ENCODE assay signal across 27 mouse cellular contexts in genomic region chr4:141635991-141636390, GRCm38 (mm10). TPM values are rescaled to one million over a fixed set of nuclear protein-coding genes. Genes with fewer than 3 reads are reported as not detected.
DNase-seq lines count a peak whose midpoint lies in the region; ATAC-seq and TF ChIP-seq lines count a peak whose summit lies in the region.
"Had no signal": no experiment of that assay in that cellular context is flagged by ENCODE, and none has a peak within 500 bp of the region (broad histone marks: within the 10 kb centered on the region; RNA-seq: fewer than 3 reads in every experiment).

No protein-coding gene starts in this region.

- TF ChIP-seq CTCF in kidney, adult 2 months (conservative IDR thresholded peaks at IDR 0.05; ENCODE audit: insufficient read depth, insufficient read length, low read depth, low read length) = no peak

- no peaks in the 10 kb centered on the region for H3K9me3 ChIP-seq in forebrain, embryonic 10.5 days
- H3K9me3 ChIP-seq: embryonic facial prominence, embryonic 12.5 days; embryonic facial prominence, embryonic 15.5 days; forebrain, embryonic 12.5 days; forebrain, embryonic 15.5 days; heart, embryonic 12.5 days; heart, embryonic 15.5 days; hindbrain, embryonic 12.5 days; hindbrain, embryonic 15.5 days had no signal

- 85% methylated on average over 9 of the region's 9 CpGs for WGBS in kidney, adult 2 months
- WGBS in forebrain, embryonic 10.5 days = 71% methylated on average over 9 of the region's 9 CpGs

- DNase-seq in kidney, adult 2 months = no peak
- no peak for DNase-seq in kidney, adult 8-10 months
- peak; percentile 41 for DNase-seq in embryo, embryonic 11 days
- peak; percentile 28 for DNase-seq in yolk sac, embryonic 10.5 days (ENCODE audit: low spot score)
- no peak for DNase-seq in forebrain, embryonic 10.5 days (ENCODE audit: extremely low spot score, low spot score)
- DNase-seq: adrenal gland, adult 2 months; cerebellum, adult 11-12 months; cerebellum, adult 8-10 months; cerebellum, postnatal 10 days; gastrocnemius, postnatal 10 days; gastrocnemius, postnatal 36 days had no signal

- H3K27me3 ChIP-seq in kidney, adult 2 months (replicated peaks; ENCODE audit: control insufficient read depth, insufficient read depth, low read length) = no peaks in the 10 kb centered on the region
- no peaks in the 10 kb centered on the region for H3K27me3 ChIP-seq in forebrain, embryonic 10.5 days (ENCODE audit: poor library complexity, severe bottlenecking)
- H3K27me3 ChIP-seq: embryonic facial prominence, embryonic 12.5 days; embryonic facial prominence, embryonic 15.5 days; forebrain, embryonic 12.5 days; forebrain, embryonic 15.5 days; heart, embryonic 12.5 days; heart, embryonic 15.5 days; hindbrain, embryonic 12.5 days; hindbrain, embryonic 15.5 days had no signal

- ATAC-seq in megakaryocyte progenitor cell, adult 5-6 weeks (replicated peaks; ENCODE audit: poor library complexity) = no peak
- ATAC-seq: CD4-positive, CD25-positive, alpha-beta regulatory T cell, adult 4 months; forebrain, embryonic 15.5 days; intestine, postnatal 0 days had no signal

- peaks cover 13% of the 10 kb centered on the region for H3K36me3 ChIP-seq in kidney, adult 2 months (ENCODE audit: control insufficient read depth, insufficient read depth, low read length)
- peaks cover 85% of the 10 kb centered on the region for H3K36me3 ChIP-seq in forebrain, embryonic 10.5 days (replicated peaks)

- peaks cover 3% of the 10 kb centered on the region; the same call in 1 of the 2 replicates for H3K4me1 ChIP-seq in kidney, adult 2 months (ENCODE audit: control insufficient read depth, insufficient read depth, low read length)
- peaks cover 21% of the 10 kb centered on the region for H3K4me1 ChIP-seq in forebrain, embryonic 10.5 days
- H3K4me1 ChIP-seq: embryonic facial prominence, embryonic 12.5 days; embryonic facial prominence, embryonic 15.5 days; forebrain, embryonic 12.5 days; forebrain, embryonic 15.5 days; hindbrain, embryonic 12.5 days; hindbrain, embryonic 15.5 days had no signal

- no peak overlapping the region for H3K4me3 ChIP-seq in kidney, adult 2 months (ENCODE audit: insufficient read depth, low read depth, low read length)
- no peak overlapping the region for H3K4me3 ChIP-seq in forebrain, embryonic 10.5 days
- H3K4me3 ChIP-seq: embryonic facial prominence, embryonic 12.5 days; embryonic facial prominence, embryonic 15.5 days; forebrain, embryonic 12.5 days; forebrain, embryonic 15.5 days; heart, embryonic 12.5 days; heart, embryonic 15.5 days; hindbrain, embryonic 12.5 days; hindbrain, embryonic 15.5 days had no signal

- H3K27ac ChIP-seq in kidney, adult 2 months (ENCODE audit: insufficient read depth, low read depth, low read length) = peak overlapping the region; percentile 31; the same call in 1 of the 2 replicates
- H3K27ac ChIP-seq in forebrain, embryonic 10.5 days = no peak overlapping the region
- H3K27ac ChIP-seq: embryonic facial prominence, embryonic 12.5 days; embryonic facial prominence, embryonic 15.5 days; forebrain, embryonic 12.5 days; forebrain, embryonic 15.5 days; heart, embryonic 15.5 days; hindbrain, embryonic 12.5 days; hindbrain, embryonic 15.5 days had no signal

- no peak for TF ChIP-seq POLR2A in kidney, adult 2 months (IDR thresholded peaks at IDR 0.05; ENCODE audit: low read depth, low read length)

RNA-seq across cellular contexts. Expression of gene Slc25a34, which starts 12.4 kb away (rescaled TPM):
- 30.1 and 33.8 TPM in 2 replicates for polyA plus RNA-seq in kidney, adult 2 months (2012; rRNA removed)
- not detected in 2 replicates for total RNA-seq in megakaryocyte progenitor cell, adult 5-6 weeks (2015)
- total RNA-seq in megakaryocyte progenitor cell, adult 5-6 weeks (2017) = not detected in 2 replicates
- polyA plus RNA-seq in forebrain, embryonic 10.5 days (2016; fragmentation: Nextera tagmentation; extraction: Ambion mirVana) = not detected in 2 replicates
- total RNA-seq: granulocyte monocyte progenitor cell, adult 5-6 weeks; hematopoietic stem cell, adult 5-6 weeks; MEL had no signal
- polyA plus RNA-seq: CD4-positive, CD25-positive, alpha-beta regulatory T cell, adult 4 months; embryonic facial prominence, embryonic 12.5 days; forebrain, embryonic 12.5 days; hindbrain, embryonic 12.5 days had no signal

RNA-seq across cellular contexts. Expression of gene Tmem82, which starts 17.6 kb away (rescaled TPM):
- 29.0 and 32.3 TPM in 2 replicates for polyA plus RNA-seq in kidney, adult 2 months (2012; rRNA removed)
- 0.10 and 0.76 TPM in 2 replicates for total RNA-seq in megakaryocyte progenitor cell, adult 5-6 weeks (2015)
- total RNA-seq in megakaryocyte progenitor cell, adult 5-6 weeks (2017) = 0.46 and 1.6 TPM in 2 replicates
- 0.86 and 1.0 TPM in 2 replicates for polyA plus RNA-seq in forebrain, embryonic 10.5 days (2016; fragmentation: Nextera tagmentation; extraction: Ambion mirVana)
- total RNA-seq: MEL had no signal
- polyA plus RNA-seq: C2C12; CD4-positive, CD25-positive, alpha-beta regulatory T cell, adult 4 months had no signal

RNA-seq across cellular contexts. Expression of gene Plekhm2, which starts 28.7 kb away (rescaled TPM):
- polyA plus RNA-seq in kidney, adult 2 months (2012; rRNA removed) = 79.7 and 85.4 TPM in 2 replicates
- total RNA-seq in megakaryocyte progenitor cell, adult 5-6 weeks (2015) = 7.2 and 12.8 TPM in 2 replicates
- 9.8 and 11.0 TPM in 2 replicates for total RNA-seq in megakaryocyte progenitor cell, adult 5-6 weeks (2017)
- polyA plus RNA-seq in forebrain, embryonic 10.5 days (2016; fragmentation: Nextera tagmentation; extraction: Ambion mirVana) = 4.0 and 4.4 TPM in 2 replicates

RNA-seq across cellular contexts. Expression of gene Fblim1, which starts 30.1 kb away (rescaled TPM):
- polyA plus RNA-seq in kidney, adult 2 months (2012; rRNA removed) = 10.2 and 10.5 TPM in 2 replicates
- not detected in 2 replicates for total RNA-seq in megakaryocyte progenitor cell, adult 5-6 weeks (2015)
- total RNA-seq in megakaryocyte progenitor cell, adult 5-6 weeks (2017) = 0.07 TPM in 1 of 2 replicates, not detected in the other
- 23.2 and 30.1 TPM in 2 replicates for polyA plus RNA-seq in forebrain, embryonic 10.5 days (2016; fragmentation: Nextera tagmentation; extraction: Ambion mirVana)
- total RNA-seq: MEL had no signal

RNA-seq across cellular contexts. Expression of gene Rsc1a1, which starts 49.4 kb away (rescaled TPM):
- polyA plus RNA-seq in kidney, adult 2 months (2012; rRNA removed) = 18.2 and 25.8 TPM in 2 replicates
- total RNA-seq in megakaryocyte progenitor cell, adult 5-6 weeks (2015) = 20.0 and 22.7 TPM in 2 replicates
- 6.6 and 7.6 TPM in 2 replicates for total RNA-seq in megakaryocyte progenitor cell, adult 5-6 weeks (2017)
- polyA plus RNA-seq in forebrain, embryonic 10.5 days (2016; fragmentation: Nextera tagmentation; extraction: Ambion mirVana) = 2.5 and 3.8 TPM in 2 replicates
- total RNA-seq: adrenal gland, adult 2 months; adrenal gland, postnatal 4 days had no signal
- polyA plus RNA-seq: CD4-positive, CD25-positive, alpha-beta regulatory T cell, adult 4 months; embryonic facial prominence, embryonic 12.5 days; embryonic facial prominence, embryonic 15.5 days; forebrain, embryonic 15.5 days; heart, embryonic 15.5 days; intestine, postnatal 0 days had no signal

Comparison
In these comparisons a context has a peak if more than half of its experiments do, and no peak if none do; other contexts are left out.
1. DNase-seq: peak in embryo, embryonic 11 days (single experiment) and yolk sac, embryonic 10.5 days (single experiment); none in kidney, adult 2 months (single experiment), kidney, adult 8-10 months (0 of 2) and forebrain, embryonic 10.5 days (single experiment).
2. RNA of gene Slc25a34, which starts 12.4 kb away (polyA plus RNA-seq): 30.1 to 33.8 TPM in kidney, adult 2 months; not detected in forebrain, embryonic 10.5 days; every median in the first group is over 10 times any median in the second.
3. RNA of gene Tmem82, which starts 17.6 kb away (polyA plus RNA-seq): 29.0 to 32.3 TPM in kidney, adult 2 months; 0.86 to 1.0 TPM in forebrain, embryonic 10.5 days; every median in the first group is over 10 times any median in the second.
4. RNA of gene Plekhm2, which starts 28.7 kb away (polyA plus RNA-seq): 79.7 to 85.4 TPM in kidney, adult 2 months; 4.0 to 4.4 TPM in forebrain, embryonic 10.5 days; every median in the first group is over 10 times any median in the second.